Mouse (Mus musculus) liver, embryonic 11.5 days (tissue): ENCODE results near the gene Itm2b. TPM values are rescaled to one million over a fixed set of nuclear protein-coding genes. Genes with fewer than 3 reads are reported as not detected.
A peak's percentile ranks its signal among the peaks of the same experiment; 100 is the strongest.

ENCODE experiments used
- ATAC-seq: fragments of 200-750 bp; cut with Nextera tagmentation; replicated peaks from 2 replicates; pipeline ENCODE4 v1.8.0; 2017; ENCODE audit warnings: moderate number of reproducible peaks, mild to moderate bottlenecking, moderate TSS enrichment, moderate library complexity; ENCODE audit not compliant: low FRiP score
- DNase-seq: peaks from one replicate; pipeline ENCODE4 v3.0.0-alpha.2; 2017; ENCODE audit warnings: low spot score
- H3K27ac ChIP-seq: fragments of 300-500 bp; sonication (generic); 2 replicates; pipeline ENCODE4 v1.5.1; 2014; ENCODE audit warnings: mild to moderate bottlenecking, low read depth, low read length, control low read depth
- H3K27me3 ChIP-seq: fragments of 300-500 bp; sonication (generic); replicated peaks from 2 replicates; pipeline ENCODE4 v1.6.1; 2014; ENCODE audit warnings: low read length, mixed read lengths; ENCODE audit not compliant: control insufficient read depth, insufficient read depth
- H3K36me3 ChIP-seq: fragments of 300-500 bp; sonication (generic); 2 replicates; pipeline ENCODE4 v1.6.1; 2014; ENCODE audit warnings: mild to moderate bottlenecking, low read length, moderate library complexity, mixed read lengths; ENCODE audit not compliant: control insufficient read depth, insufficient read depth
- H3K4me1 ChIP-seq: fragments of 300-500 bp; sonication (generic); replicated peaks from 2 replicates; pipeline ENCODE4 v1.6.1; 2014; ENCODE audit warnings: low read length, mixed read lengths; ENCODE audit not compliant: control insufficient read depth, insufficient read depth
- H3K4me2 ChIP-seq: fragments of 300-500 bp; sonication (generic); 2 replicates; pipeline ENCODE4 v1.6.1; 2014; ENCODE audit warnings: mild to moderate bottlenecking, control low read depth, moderate library complexity
- H3K4me3 ChIP-seq: fragments of 300-500 bp; sonication (generic); 2 replicates; pipeline ENCODE4 v1.5.1; 2014; ENCODE audit warnings: low read depth, low read length, control low read depth
- H3K9ac ChIP-seq: fragments of 300-500 bp; sonication (generic); 2 replicates; pipeline ENCODE4 v1.6.1; 2014; ENCODE audit warnings: low read depth, low read length, control low read depth
- H3K9me3 ChIP-seq: fragments of 300-500 bp; sonication (generic); 2 replicates; pipeline ENCODE4 v1.6.1; 2016; ENCODE audit warnings: low read length, inconsistent platforms, mixed read lengths; ENCODE audit not compliant: control insufficient read depth
- WGBS: fragments of 180-500 bp; shearing (Covaris S2); extraction: QIAGEN DNeasy Blood & Tissue Kit; methylation state at CpG from one replicate; pipeline ENCODE4 v1.1.7; 2014; 5-methylcytosine and 5-hydroxymethylcytosine counted together
- polyA plus RNA-seq: library from polyadenylated mRNA; unstranded; fragments of >200 nt; fragmentation: Nextera tagmentation; extraction: Ambion mirVana; gene quantifications from 2 replicates; pipeline ENCODE4 v1.2.1, GENCODE M21; 2014

Gene Itm2b
- polyA plus RNA-seq, result 516 and 518 TPM in 2 replicates

DNA sequence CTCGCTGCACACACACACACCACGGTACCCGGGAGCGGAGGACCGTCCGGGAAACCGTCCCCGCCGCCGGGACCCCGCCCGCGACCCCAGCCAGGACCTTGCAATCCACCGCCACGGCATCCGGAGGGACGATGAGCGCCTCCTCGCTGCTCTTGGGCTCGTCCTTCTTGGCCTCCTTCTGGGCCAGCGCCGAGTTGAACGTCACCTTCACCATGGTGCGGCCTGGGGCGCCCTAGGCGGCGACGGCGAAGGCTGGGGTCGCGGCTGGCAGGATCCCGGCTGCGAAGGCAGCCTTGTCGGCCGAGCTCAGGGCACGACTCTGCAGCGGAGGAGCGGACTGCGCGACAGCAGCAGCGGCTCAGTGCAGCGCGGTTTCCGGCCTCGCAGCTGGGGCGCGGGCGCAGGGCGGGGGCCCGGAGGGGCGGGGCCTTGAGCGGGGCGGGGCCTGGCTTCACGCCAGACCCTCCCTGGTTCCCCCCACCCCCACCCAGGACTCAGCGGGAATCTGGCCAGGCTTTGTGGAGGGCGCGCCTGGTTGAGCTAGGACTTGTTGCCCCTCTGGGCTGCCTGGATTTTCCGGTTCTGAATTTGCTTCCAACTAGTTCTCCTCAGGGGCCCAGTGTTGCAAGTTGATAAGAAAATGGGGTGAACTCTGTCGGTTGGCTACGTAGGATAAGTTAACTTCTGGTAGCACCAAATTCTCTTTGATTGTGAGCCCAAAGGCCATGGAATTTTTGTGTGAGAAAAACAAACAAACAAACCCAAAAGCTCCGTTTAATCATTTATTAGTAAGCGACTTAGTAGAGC, at the start of gene Itm2b:
Gene Itm2b, minus strand, starts transcription at position 377 of the 807 bp plus-strand sequence.
- H3K27ac ChIP-seq, result peak within 1 kb of the TSS; percentile 96
- peaks cover 4% of the 10 kb centered on the region; the same call in 1 of the 2 replicates for H3K36me3 ChIP-seq
- no peaks in the 10 kb centered on the region for H3K9me3 ChIP-seq
- H3K4me2 ChIP-seq, result peak within 1 kb of the TSS; percentile 55
- H3K27me3 ChIP-seq, result no peaks in the 10 kb centered on the region
- peaks cover 37% of the 10 kb centered on the region for H3K4me1 ChIP-seq
- peak; percentile 93 for ATAC-seq
- peak within 1 kb of the TSS; percentile 96 for H3K9ac ChIP-seq
- peak within 1 kb of the TSS; percentile 95 for H3K4me3 ChIP-seq
- peak; percentile 90 for DNase-seq
- under 1% methylated on average over 62 of the region's 62 CpGs for WGBS

- Histone ChIP-seq H3K9me3 (no peaks in the 10 kb centered on the region), H3K27ac (no peak overlapping the region), H3K36me3 (no peaks in the 10 kb centered on the region), H3K4me1 (0 out of 2 replicates have a peak, but pooled peaks cover 2% of the 10 kb centered on the region), H3K27me3 (no peaks in the 10 kb centered on the region), H3K4me3 (no peak overlapping the region), H3K9ac (no peak overlapping the region), H3K4me2 (no peak overlapping the region)
- DNase-seq, result no peak
- WGBS, result 77% methylated on average over 6 of the region's 6 CpGs
- ATAC-seq, result no peak
Measured at GRCm38 (mm10) chr14:73433487-73433886, 48.4 kb upstream of the Itm2b start.

- H3K9ac ChIP-seq, result no peak overlapping the region
- 79% methylated on average over 12 of the region's 12 CpGs for WGBS
- no peaks in the 10 kb centered on the region for H3K27me3 ChIP-seq
- DNase-seq (no peak), ATAC-seq (no peak)
- H3K4me2 ChIP-seq, result no peak overlapping the region
- H3K36me3 ChIP-seq, result no peaks in the 10 kb centered on the region
- no peak overlapping the region for H3K27ac ChIP-seq
- H3K9me3 ChIP-seq, result no peaks in the 10 kb centered on the region
- H3K4me3 ChIP-seq, result no peak overlapping the region
- 0 out of 2 replicates have a peak, but pooled peaks cover 2% of the 10 kb centered on the region for H3K4me1 ChIP-seq
Measured at GRCm38 (mm10) chr14:73430571-73430970, 45.5 kb upstream of the Itm2b start.

- Histone ChIP-seq H3K27ac (no peak overlapping the region), H3K27me3 (no peaks in the 10 kb centered on the region), H3K4me3 (no peak overlapping the region), H3K4me1 (no peaks in the 10 kb centered on the region), H3K4me2 (no peak overlapping the region), H3K9me3 (no peaks in the 10 kb centered on the region), H3K9ac (no peak overlapping the region), H3K36me3 (no peaks in the 10 kb centered on the region)
- DNase-seq, result no peak
- ATAC-seq, result no peak
- WGBS, result 74% methylated on average over 2 of the region's 2 CpGs
Measured at GRCm38 (mm10) chr14:73425571-73426041, 40.5 kb upstream of the Itm2b start.

DNA sequence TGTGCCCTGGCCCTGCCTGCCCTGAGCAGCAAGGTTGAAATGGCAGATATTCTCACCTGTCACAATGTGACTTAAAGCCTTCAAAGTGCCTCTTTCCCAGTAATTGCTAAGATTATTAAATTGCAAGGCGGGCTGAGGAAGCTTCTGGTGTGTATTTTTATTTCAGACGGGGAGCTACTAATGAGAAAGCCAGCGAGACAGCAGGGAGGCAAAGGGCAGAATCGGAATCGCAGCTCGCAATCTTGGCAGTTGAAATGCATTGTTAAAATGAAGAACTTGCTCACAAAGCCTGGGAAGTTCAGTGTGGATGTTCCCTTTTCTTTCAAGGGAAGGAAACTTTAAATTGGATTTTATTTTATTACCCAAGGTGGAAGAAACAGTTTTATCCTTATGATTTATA, 39.9 kb upstream of the Itm2b start:
- no peak overlapping the region for H3K4me3 ChIP-seq
- no peak overlapping the region for H3K27ac ChIP-seq
- WGBS, result 78% methylated on average over 6 of the region's 6 CpGs

DNA sequence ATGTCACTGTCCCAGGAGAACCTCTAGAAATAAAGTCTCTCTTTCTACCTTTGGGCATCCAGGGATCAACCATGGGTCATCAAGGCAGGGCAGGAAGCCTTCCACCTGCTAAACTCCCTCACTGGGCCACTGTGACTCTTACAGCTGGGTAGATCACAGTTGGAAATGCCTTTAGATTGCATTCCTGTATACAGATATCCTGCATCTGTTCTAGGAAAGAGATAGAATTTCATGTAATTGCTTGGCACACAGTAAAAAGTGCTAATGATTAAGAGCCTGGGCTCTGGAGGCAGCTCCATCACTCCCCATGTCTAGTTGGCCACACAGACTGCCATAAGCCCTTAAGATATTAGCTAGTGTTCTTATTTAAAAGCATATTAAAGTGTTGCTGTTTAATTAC, 38.5 kb upstream of the Itm2b start:
- Histone ChIP-seq H3K4me3 (no peak overlapping the region), H3K4me1 (no peaks in the 10 kb centered on the region), H3K4me2 (no peak overlapping the region), H3K36me3 (no peaks in the 10 kb centered on the region), H3K9ac (no peak overlapping the region), H3K9me3 (no peaks in the 10 kb centered on the region), H3K27me3 (no peaks in the 10 kb centered on the region), H3K27ac (no peak overlapping the region)
- ATAC-seq, result no peak
- DNase-seq, result no peak

More for the DNA sequence above, 39.9 kb upstream of the Itm2b start:
- no peaks in the 10 kb centered on the region for H3K36me3 ChIP-seq
- no peaks in the 10 kb centered on the region for H3K9me3 ChIP-seq
- ATAC-seq (no peak), DNase-seq (no peak)
- no peak overlapping the region for H3K9ac ChIP-seq
- no peaks in the 10 kb centered on the region for H3K27me3 ChIP-seq
- no peak overlapping the region for H3K4me2 ChIP-seq
- no peaks in the 10 kb centered on the region for H3K4me1 ChIP-seq

DNA sequence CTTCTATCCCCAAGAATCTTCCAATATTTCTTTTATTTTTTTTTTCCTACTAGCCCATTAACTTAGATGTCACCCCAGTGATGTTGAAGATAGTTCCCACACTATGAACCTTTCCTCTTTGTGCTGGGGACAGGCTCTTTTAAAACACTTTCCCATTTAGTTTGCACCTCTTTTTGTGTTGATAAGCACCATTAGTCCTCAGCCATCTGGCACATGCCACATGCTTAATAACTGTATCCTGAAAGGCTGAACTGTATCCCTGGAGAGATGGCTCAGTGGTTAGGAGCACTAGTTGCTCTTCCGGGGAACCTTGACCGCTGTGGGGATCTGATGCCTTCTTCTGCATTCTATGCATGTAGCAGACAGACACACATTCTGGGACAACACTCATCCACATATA, 37.5 kb upstream of the Itm2b start:
- WGBS, result 100% methylated on average over 2 of the region's 2 CpGs
- H3K4me2 ChIP-seq, result no peak overlapping the region
- ATAC-seq, result no peak
- H3K36me3 ChIP-seq, result no peaks in the 10 kb centered on the region
- no peaks in the 10 kb centered on the region for H3K27me3 ChIP-seq
- H3K9ac ChIP-seq, result no peak overlapping the region
- H3K27ac ChIP-seq, result no peak overlapping the region
- no peaks in the 10 kb centered on the region for H3K4me1 ChIP-seq
- DNase-seq, result no peak
- H3K9me3 ChIP-seq, result no peaks in the 10 kb centered on the region
- H3K4me3 ChIP-seq, result no peak overlapping the region

- Histone ChIP-seq H3K4me3 (no peak overlapping the region), H3K27me3 (no peaks in the 10 kb centered on the region), H3K27ac (no peak overlapping the region), H3K36me3 (no peaks in the 10 kb centered on the region), H3K9me3 (no peaks in the 10 kb centered on the region), H3K4me2 (no peak overlapping the region), H3K9ac (no peak overlapping the region), H3K4me1 (no peaks in the 10 kb centered on the region)
- DNase-seq (no peak), ATAC-seq (no peak)
- 77% methylated on average over 9 of the region's 9 CpGs for WGBS
Measured at GRCm38 (mm10) chr14:73421580-73421979, 36.5 kb upstream of the Itm2b start.
